Mouse (Mus musculus): ENCODE measurements around the gene Isoc2a.
A peak's percentile ranks its signal among the peaks of the same experiment; 100 is the strongest.
"Not testable (repeated sequence)": the region's sequence is repeated elsewhere in the genome, so short reads cannot be mapped to it uniquely, and the experiment has no call there.

Isoc2a gene

GRCm38 (mm10) chr7:4876753-4877221 is at the start of gene Isoc2a:
Gene Isoc2a, plus strand, starts transcription at chr7:4877153.
- peak; percentile 83 for DNase-seq (ENCODE audit: low read depth, low spot score)

DNA sequence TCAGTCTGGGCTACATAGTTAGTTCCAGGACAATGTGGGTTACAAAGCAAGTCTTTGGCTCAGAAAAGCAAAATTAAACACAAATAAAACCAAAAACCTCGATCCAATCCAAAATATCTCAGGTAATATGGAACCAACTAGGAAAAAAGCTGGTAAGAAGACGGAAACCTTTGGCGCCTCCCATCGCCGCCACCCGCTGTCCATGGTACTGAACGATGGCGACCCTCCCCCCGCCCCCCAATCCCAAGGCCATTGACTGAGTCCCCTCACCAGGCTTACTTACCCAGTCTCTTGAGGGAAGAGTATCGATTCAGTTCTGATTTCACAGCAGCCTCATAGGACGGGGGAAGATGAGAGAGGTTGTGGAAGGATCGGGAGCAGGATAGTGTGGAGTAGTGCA is 46.5 kb upstream of the Isoc2a start:
- no peak for DNase-seq (ENCODE audit: low read depth, low spot score)

DNA sequence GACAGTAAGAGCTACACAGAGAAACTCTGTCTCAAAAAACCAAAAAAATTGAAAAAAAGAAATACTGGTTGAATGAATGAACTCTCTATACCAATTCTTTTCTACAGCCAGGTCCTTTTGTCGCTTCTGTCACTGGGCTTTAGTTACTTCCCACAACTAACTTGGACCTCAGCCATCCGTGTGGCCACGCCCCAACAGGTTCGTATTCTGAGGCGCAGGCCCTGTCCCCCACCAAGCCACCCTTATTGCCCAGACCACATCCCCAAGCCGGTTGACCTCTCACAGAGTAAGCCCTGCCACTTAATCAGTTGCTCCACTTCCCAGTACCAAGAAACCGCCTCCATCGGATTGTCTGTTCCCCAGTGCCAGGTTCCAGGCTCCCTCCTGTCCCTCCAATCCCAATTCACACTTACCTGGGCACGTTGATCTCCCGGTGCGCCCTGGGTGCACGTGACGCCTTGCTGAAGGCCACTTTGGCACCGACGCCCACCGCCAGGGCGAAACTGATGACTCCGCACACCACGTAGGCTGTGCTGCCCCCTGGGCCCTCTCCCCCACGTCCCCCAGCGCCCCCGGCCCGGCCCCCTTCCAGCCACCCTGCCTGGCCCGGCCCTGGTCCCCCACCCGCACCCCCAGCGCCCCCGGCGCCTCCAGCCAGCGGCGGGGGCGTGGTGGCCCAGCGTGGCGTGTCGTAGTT is 41.2 kb upstream of the Isoc2a start:
- no peak for DNase-seq (ENCODE audit: low read depth, low spot score)

GRCm38 (mm10) chr7:4836351-4836792 is 40.6 kb upstream of the Isoc2a start:
- DNase-seq (ENCODE audit: low read depth, low spot score): no peak

GRCm38 (mm10) chr7:4837639-4838038 is 39.3 kb upstream of the Isoc2a start:
- DNase-seq (ENCODE audit: low read depth, low spot score): no peak

DNA sequence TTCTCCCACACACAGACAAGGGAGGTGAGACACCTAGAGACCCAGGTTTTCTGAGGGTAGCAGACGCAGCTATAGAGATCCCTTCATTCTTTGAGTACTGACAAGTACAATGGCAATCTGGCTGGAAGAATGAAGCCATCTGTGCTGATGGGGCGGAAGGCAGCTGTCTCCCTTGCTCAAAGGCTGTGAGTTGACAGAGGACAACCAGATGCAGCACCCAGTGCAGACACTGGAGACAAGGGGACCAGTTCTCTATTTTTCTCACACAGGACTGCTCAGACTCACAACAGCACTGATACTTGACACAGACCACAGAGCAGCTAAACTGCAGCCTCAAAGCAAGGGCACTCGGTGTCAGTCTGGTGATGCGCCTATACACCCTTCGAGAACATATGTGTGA is 34.9 kb upstream of the Isoc2a start:
- no peak for DNase-seq (ENCODE audit: low read depth, low spot score)

- DNase-seq (ENCODE audit: low read depth, low spot score): no peak
These were observed 34.3 kb upstream of the Isoc2a start for GRCm38 (mm10) chr7:4842634-4843131.

- DNase-seq (ENCODE audit: low read depth, low spot score): no peak
These were observed 33.2 kb upstream of the Isoc2a start for GRCm38 (mm10) chr7:4843604-4844244.

- no peak for DNase-seq (ENCODE audit: low read depth, low spot score)
These were observed 32.6 kb upstream of the Isoc2a start, which contains the start of gene Shisa7 for GRCm38 (mm10) chr7:4844245-4844916. Gene Shisa7, minus strand, starts transcription at chr7:4844696.

DNA sequence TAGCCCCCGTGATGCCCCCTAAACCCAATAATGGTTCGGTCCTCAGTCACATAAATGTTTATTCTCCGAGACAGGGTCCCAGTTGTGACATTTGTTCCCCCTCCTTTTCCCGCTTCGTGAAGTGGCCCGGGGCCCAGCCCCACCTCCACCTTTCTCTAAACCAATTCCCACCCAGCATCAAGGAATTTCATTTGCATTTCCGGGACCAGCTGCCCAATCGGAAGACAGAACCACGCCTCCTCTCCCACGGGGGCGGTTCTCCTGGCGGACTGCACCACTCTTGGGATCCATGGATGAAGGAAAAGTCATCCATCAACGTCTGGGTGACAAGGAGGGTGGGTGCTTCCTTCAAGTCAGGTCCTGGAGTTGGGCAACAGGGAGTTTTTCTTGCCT is 32.0 kb upstream of the Isoc2a start:
- DNase-seq (ENCODE audit: low read depth, low spot score): no peak

DNA sequence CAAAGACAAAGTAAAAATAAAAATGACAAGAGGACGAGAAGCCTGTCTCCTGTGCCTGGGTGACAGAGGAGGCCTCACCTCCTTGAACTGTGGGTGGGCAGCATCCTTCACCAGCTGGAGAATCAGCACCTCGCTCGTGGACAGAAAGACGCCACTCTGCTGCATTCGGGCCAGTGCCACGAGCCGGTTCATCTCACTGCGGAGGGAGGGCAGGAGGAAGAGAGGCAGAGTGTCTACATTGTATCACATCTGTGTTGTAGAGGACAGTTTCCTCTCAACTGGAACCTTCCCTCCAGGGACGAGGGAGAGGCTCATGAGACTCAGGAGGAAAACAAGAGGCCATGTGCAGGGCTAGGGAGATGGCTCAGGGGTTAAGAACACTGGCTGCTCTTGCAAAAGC is 27.6 kb upstream of the Isoc2a start:
- no peak for DNase-seq (ENCODE audit: low read depth, low spot score)

GRCm38 (mm10) chr7:4850621-4851314 is 26.2 kb upstream of the Isoc2a start:
- no peak for DNase-seq (ENCODE audit: low read depth, low spot score)

DNA sequence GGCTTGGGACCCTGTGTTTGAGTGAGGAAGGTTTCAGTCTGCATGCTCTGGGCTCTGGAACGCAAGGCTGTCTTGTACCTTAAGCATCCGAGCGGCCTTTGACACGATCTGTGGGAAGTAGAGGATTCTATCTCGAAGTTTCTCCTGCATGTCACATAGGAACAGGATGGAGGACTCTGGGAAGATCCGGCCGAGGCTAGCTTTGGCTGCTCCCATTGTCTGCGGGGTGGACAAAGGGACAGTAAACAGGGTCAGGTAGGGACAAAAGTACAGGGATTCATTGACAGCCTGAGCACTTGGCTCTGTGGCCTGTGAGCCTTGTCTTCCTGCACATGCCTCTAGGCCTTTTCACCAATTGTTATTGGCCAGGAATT is 25.7 kb upstream of the Isoc2a start:
- DNase-seq (ENCODE audit: low read depth, low spot score): no peak

GRCm38 (mm10) chr7:4853613-4854012 is 23.3 kb upstream of the Isoc2a start:
- no peak for DNase-seq (ENCODE audit: low read depth, low spot score)

DNA sequence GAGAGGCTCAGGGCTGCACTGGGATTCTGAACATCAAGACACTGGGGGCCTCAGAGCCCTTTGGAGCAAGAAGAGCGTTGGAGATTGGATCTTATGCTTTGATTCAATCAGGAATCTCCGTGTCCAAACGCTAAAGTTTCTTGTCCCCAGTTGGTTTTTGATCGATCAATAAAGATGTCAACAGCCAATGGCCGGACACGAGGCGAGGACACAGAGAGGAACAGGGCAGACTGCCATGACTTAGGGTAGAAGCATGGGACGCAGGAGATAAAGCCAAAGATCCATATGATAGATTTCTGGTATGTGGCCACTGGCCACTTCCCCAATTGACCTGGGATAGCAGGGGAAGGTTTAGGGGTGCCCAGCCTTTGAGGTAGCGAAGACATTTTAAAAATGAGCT is 20.4 kb upstream of the Isoc2a start:
- no peak for DNase-seq (ENCODE audit: low read depth, low spot score)

DNA sequence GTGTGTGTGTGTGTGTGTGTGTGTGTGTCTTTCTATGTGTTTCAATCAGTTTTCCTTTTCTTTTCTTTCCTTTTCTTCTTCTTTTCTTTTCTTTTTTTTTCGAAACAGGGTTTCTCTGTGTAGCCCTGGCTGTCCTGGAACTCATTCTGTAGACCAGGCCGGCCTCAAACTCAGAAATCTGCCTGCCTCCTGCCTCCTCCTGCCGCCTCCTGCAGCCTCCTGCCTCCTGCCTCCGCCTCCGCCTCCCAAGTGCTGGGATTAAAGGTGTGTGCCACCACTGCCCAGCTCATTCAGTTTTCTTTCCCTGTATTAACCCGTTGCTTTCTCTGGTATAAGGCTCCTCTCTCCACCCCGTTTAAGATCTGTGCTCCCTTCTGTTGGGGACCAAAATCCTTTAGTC is 19.6 kb upstream of the Isoc2a start:
- no peak for DNase-seq (ENCODE audit: low read depth, low spot score)

GRCm38 (mm10) chr7:4859418-4859978 is 17.5 kb upstream of the Isoc2a start:
- no peak for DNase-seq (ENCODE audit: low read depth, low spot score)

DNA sequence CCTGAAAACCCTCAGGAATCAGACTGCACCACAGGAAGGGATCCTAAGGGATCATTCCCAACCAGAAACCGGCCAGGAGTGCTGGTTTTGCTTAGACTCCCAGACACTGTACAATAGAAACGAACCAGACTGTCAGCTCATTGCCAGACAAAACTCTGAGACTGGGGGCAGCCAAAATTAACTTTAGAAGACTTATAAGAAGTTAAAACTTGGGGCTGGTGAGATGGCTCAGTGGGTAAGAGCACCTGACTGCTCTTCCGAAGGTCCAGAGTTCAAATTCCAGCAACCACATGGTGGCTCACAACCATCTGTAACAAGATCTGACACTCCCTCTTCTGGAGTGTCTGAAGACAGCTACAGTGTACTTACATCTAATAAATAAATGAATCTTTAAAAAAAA is 16.0 kb upstream of the Isoc2a start:
- not testable (repeated sequence) for DNase-seq (ENCODE audit: low read depth, low spot score)

DNA sequence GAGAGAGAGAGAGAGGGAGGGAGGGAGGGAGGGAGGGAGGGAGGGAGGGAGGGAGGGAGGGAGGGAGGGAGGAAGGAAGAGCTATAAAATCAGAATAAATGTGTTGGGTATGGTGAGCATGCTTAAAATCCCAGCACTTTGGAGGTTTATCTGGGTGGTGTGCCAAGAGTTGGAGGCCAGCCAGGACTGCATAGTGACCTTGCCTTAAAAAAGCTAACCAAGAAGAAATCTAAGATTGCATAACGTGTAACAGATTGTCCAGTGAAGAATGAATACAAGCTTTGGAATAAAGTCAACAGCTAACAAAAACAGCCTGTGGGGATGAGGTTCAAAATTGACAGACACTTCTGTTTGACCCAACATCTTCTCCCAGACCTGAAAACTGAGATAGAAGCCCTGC is 13.9 kb upstream of the Isoc2a start:
- no peak for DNase-seq (ENCODE audit: low read depth, low spot score)

GRCm38 (mm10) chr7:4863541-4864080 is 13.3 kb upstream of the Isoc2a start:
- DNase-seq (ENCODE audit: low read depth, low spot score): no peak

DNA sequence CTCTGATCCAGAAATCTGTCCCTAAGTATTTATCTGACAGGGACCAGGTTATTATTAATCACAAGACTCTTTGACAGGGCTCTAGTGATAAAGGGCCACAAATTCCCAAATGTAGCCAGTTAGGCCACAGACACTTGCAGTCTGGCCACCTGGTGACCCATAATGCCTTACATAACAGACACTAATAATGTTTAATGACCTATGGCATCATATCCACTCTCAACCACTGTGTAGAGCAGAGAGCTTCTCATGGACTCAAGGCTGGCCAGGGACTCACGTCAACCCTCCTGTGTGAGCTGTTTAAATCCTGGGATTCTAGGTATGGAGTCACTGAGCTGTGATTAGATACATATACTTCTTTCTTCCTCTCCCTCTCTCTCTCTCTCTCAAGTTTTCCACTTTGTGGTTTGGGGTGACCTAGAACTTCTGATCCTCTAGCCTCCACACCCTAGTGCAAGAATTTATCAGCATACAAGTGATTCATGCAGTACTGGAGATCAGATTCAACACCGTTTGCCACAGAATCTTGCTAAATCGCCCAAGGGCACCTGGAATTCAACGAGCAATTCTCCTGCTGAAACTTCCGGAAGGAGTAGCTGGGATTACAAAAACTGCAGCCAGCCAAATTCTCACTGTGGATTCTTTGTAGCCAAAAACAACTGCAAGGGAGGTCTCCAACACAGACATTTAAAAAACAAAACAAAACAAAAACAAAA is 12.7 kb upstream of the Isoc2a start:
- DNase-seq (ENCODE audit: low read depth, low spot score): no peak
